Mouse (Mus musculus) cortical plate, adult 2 months (tissue): ENCODE measurements around the gene Acpp.

ENCODE experiments used
- CTCF ChIP-seq: fragments of 200-500 bp; IDR thresholded peaks from 2 replicates; pipeline ENCODE4 v1.5.1; 2011; ENCODE audit warnings: mild to moderate bottlenecking, control low read depth, low read length; ENCODE audit not compliant: insufficient read depth; ENCODE audit errors: extremely low read depth
- POLR2A ChIP-seq: fragments of 200-500 bp; IDR thresholded peaks from 2 replicates; pipeline ENCODE4 v1.6.1; 2011; ENCODE audit warnings: mild to moderate bottlenecking, low read length, control low read depth; ENCODE audit not compliant: insufficient read depth; ENCODE audit errors: extremely low read depth

DNA sequence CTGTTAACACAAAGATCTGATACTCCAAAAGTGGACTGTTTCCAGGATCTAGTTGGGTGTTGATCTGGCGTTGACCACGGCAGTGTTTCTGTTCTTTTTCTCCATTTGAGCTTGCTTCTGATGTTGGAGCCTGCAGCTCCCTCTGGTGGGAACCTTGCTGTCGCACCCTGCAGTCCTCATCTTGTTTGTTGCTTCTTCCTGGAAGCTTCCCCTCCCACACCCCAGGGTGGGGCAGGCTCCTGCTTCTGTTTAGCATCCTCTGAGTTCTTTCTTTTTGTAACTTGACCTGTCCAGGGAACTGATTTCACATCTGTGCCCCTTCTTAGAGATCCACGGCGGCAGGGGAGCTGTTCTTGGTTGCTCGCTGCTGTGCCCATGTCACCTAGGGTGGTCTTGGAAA is 35.7 kb upstream of the Acpp start:
- no peak for TF ChIP-seq POLR2A
- peak; percentile 88 for TF ChIP-seq CTCF
